Mouse (Mus musculus): ENCODE measurements around the gene Tiam1.

Gene Tiam1

DNA sequence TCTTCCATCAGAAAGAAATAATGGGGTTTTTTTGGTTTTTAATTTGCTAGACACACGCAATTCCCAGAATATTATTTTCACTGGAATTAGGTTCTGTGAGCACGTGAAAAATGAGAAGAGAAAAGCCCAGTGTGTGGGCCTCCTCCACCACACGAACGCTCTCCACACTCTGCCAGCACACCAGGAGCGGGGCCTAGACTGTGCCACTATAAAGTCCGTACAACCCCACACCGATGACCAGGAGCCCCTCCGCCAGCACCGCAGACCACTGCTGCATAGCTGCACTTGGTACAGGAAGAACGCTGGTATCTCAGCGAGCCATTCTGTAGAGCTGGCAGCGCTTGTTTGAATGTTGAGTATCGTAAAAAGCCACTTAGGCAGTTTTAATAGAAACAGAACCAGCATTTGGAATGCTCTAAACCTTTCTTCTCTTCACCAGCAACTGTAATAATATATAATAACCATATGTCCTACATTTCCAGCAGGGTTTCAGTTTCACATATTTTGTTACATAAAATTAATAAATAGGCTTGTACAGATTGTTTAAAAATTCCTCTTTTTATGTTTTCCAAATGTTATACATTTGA lies 136.1 kb downstream of the Tiam1 start:
- in situ Hi-C loops (cut with MboI; ENCODE audit: low sequenced_read_pairs) = no loop called here

DNA sequence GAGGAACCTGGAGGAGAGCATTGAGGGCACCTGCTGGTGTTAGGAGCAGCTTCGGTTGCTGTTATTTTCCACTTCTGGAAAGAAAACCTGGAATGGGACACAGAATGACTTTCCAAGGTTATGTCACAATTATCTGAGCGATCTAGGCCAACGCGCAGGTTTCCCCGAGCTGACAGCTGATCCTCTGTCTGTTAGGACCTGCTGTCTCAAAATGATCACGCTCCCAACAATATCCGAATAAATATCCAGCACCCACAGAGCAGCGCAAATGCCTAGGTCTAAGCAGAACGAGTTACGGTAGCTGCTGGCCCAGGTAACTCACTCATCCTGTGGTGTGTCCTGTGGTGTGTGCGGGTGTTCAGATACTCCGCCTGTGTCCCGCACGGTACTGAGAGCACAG lies 140.0 kb downstream of the Tiam1 start:
- in situ Hi-C loops (cut with MboI; ENCODE audit: low sequenced_read_pairs) = no loop called here

DNA sequence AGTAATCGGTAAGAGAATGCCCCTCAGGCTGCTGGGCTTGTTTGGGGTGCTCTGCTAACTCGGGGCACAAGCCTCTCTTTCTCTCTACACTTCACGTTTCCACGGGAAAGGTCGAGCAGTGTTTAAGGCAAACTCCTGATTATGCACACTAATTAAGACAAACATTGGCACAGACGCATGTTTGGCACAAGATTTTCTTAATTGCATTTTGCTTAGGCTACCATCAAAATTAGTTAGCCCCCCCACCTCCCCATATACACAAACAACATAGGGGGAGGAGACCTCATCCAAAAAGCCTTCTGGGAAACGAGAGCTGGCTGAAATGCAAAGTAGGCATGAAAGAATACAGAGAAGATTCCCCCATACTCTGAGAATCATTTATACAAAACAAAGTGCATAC lies 148.4 kb downstream of the Tiam1 start:
- in situ Hi-C loops (cut with MboI; ENCODE audit: low sequenced_read_pairs) = no loop called here

DNA sequence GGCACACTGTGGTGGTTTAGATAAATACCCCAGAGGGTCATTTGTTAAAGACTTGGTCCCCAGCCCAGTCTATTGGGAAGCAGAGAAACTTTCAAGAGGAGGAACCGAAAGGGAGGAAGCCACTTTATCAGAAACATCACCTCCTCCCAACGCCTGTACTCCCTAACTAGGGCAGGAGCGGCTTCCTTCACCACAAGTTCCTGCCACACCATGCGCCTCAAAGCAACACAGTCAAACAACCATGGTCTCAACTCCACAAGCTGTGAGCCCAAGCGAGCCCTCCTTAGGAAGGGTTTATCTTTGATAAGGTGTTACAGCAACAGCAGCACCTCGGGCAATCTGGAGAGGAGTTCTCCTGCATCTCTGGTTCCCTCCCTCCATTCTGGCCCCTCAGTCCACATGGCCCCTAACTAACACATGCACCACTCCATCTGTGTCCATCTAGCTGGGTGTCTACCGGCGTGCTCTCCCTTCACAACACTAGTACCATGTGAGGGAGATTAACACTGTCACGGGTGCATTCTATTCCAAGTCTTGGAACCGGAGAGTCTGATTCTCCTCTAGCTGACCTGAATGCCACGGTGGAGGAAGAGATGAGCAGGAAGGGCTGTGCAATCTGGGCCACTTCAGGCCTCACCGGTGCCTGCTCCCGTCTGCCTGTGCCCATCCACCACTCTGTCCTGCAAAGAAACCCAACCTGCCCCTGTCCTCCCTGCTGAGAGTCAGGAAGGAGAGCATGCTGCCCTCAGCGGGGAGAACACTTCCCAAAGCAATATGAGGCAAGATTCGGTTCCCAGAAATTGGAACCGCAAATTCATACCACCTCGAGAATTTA lies 149.4 kb downstream of the Tiam1 start:
- in situ Hi-C loops (cut with MboI; ENCODE audit: low sequenced_read_pairs) = no loop called here

DNA sequence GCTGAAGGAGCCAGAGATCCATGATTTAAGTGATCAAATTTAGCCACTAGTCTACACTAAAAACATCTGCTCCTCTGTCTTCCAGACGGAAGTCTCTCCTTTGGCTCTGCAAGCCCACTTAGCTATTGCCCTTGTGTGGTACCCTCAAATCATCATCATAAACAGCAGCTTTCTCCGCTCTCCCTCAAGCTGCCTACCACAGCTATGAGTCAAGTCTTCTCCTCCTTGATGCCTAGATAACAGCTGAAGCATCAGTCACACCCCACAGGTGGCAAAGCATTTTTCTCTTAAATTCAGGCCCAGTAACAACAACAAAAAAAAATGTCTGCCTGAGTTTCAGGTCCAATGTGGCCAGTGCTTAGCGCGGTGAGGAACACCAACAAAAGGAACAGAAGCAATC lies 150.1 kb downstream of the Tiam1 start:
- in situ Hi-C loops (cut with MboI; ENCODE audit: low sequenced_read_pairs) = no loop called here

DNA sequence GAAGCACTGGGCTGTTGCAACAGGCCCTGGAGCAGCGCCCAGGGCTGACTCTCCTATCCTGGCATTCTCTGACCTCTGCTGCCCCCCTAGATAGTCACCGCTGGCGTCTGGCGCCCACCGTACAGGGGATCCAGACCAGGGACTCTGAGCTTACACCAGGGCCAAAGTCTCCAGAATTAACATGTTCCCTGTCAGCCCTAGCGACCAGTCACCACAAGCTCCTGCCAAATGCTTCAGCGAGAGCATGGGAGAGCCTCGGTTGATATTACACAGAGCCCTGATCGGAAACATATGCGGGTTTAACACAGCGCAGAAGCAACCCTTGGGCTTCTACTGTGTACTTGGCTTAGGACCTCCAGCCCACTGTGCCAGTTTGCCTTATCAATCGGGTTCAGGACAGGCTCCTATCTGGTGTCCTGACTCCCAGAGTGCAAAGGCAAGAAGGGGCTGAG lies 151.8 kb downstream of the Tiam1 start:
- in situ Hi-C loops (cut with MboI; ENCODE audit: low sequenced_read_pairs) = no loop called here

DNA sequence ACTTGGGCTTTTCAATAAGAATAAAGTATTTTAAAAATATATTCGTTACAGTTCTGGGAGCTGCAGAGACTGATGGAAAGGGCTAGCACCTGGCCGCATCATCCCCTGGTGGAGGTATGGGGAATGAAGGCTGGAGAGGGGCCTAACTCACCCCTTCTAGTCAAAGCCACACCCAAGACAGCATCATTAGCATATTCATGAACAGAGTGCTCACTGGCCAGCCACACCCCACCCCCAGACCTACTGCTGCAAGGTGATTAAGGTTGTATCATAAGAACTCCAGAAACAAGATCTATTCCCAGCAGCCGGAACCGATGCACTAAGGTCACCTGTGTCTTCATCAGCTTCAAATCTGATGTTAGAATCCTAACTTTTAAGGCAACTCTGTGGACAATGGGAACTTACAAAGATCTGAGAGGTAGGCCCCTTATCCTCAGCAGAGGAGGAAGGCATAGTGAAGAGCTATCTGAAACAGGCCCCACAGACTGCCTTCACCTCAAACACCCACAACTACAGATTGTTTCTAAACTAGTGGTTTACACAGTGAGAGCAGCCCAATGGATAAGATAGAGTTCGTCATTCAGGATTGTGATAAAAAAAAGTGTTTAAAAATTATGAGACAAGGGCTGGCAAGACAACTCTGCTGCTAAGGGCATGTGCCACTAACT lies 153.1 kb downstream of the Tiam1 start:
- in situ Hi-C loops (cut with MboI; ENCODE audit: low sequenced_read_pairs) = no loop called here

DNA sequence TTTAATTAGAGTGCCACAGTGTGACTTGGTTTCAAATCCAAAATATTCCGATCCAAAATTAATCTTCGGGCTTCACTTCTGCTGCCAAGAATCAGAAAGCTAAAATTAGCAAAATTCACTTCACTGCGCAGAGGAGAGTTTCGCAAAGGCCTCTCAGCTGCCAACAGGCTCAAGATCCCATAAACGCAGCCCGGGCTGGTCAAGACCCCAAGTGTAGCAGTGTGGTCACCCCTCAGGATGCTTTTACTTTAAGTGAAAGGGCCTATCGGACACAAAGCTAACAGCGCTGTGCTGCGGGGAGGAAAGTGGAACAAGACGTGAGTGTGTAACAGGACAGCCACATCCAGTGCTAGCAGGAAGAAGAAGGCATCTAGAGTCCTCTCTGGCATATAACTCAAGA lies 153.8 kb downstream of the Tiam1 start:
- in situ Hi-C loops (cut with MboI; ENCODE audit: low sequenced_read_pairs) = no loop called here

DNA sequence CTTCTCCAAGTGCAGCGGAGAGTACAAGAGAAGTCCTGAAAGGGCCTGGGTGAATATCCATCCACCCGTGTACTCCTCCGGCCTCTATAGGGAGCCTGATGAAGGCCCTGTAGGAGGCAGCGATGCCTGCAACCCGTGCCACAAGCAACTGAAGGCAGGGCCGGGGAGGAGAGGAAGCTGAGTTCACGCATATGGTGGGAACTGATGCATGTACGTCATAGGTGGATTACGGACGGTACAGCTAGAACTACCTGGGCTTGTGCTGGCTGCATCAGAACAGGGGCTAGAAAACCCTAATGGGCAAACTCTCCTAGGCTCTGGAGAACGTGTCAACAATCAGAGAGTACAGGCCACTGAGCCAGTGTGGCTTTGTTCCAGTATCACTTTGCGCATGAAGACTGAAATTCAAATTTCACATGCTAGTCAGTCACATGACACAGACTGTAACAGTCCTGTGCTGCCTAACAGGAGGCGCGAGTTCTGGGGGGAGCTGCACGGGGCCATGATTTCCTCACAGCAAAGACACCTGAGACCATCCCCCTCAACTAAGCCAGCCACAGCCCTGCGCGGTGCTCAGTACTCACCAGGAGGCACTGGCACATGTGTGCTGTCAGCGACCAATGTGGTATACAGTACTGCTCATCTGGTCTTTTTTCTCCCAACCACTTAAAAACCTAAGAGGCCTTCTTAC lies 156.8 kb downstream of the Tiam1 start:
- in situ Hi-C loops (cut with MboI; ENCODE audit: low sequenced_read_pairs) = no loop called here

DNA sequence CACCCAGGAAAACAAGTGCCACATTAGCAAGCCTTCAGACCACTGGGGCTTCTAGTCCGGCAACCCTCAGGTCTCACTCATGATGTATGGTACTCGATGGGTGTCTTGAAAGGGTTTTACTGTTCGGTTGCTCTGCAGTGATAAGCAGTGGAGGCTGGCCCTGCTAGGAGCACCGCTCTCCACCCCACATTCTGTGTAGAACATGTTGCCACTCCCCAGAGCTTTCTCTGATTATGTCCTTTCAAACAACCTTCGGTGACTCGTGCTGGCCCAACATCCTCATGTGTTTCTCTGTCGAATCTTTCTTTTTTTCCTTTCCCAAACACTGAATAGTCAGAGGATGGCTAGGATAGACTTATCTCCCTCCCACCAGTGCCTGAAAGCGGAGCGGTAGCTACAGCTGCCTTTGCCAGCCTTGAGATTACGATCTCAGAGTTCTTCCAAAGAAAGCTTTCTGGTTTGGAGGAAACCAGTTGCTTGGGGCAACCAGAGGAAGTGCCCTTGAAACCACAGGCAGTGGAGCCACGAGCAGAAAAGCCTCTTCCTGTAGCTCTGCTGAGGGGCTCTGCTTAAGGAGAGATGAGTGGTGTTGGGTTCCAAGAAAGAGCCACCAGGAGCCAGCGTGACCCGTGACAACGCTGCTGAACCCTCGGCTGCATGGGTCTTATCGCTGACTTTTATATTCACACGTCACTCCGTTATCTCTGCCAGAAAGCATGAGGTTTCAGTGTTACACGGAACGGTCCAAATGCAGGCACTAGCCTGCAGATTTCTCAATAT lies 157.7 kb downstream of the Tiam1 start:
- in situ Hi-C loops (cut with MboI; ENCODE audit: low sequenced_read_pairs) = no loop called here

DNA sequence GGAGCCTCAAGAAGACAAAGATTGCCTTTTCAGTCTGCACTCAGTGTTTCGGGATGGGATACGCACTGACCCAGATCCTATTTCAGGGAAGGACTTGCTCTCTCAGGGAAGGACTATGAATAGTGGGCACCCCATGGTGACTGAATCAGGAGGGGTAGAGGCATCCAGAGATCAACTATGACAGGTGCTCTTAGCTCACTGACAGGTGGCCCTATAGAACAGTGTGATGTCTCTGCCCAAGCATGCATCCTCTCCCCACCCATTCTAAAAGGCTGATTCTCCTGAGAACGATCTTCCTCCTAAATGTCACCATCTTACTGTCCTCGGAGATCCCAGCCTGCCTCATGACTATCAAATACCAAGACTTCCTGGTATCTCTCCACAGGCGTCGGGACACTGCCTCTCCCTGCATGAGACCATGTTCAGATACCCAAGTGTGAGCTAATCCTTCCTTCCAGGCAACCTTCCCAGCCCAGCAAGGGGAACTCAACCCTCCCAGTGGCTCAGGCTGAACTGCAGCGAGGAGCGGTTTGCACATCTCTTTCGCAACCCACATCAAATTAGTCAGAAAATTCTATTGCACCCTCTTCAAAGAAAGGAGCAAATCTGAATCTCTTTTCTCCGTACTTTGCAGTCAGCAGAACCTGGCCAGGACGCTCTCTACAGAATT lies 163.4 kb downstream of the Tiam1 start:
- in situ Hi-C loops (cut with MboI; ENCODE audit: low sequenced_read_pairs) = no loop called here

DNA sequence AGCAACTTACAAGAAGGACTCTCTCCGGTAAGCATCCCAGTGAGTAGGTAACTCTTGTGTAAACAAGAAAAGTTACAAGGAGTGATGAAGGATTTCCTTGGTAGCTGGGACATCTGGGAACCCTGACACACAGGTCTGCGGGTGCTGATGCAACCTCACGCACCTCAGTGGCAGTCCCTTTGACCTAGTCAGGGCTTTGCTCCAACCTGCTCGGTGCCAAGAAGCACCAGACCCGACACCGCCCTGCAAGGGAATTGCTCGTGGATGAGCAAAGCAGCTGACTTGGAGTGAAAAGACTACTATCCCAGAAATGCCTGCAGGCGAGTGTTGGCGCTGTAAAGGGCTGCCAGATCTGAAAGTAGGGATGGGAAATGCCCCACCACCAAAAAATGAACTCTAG lies 168.1 kb downstream of the Tiam1 start:
- in situ Hi-C loops (cut with MboI; ENCODE audit: low sequenced_read_pairs) = no loop called here

DNA sequence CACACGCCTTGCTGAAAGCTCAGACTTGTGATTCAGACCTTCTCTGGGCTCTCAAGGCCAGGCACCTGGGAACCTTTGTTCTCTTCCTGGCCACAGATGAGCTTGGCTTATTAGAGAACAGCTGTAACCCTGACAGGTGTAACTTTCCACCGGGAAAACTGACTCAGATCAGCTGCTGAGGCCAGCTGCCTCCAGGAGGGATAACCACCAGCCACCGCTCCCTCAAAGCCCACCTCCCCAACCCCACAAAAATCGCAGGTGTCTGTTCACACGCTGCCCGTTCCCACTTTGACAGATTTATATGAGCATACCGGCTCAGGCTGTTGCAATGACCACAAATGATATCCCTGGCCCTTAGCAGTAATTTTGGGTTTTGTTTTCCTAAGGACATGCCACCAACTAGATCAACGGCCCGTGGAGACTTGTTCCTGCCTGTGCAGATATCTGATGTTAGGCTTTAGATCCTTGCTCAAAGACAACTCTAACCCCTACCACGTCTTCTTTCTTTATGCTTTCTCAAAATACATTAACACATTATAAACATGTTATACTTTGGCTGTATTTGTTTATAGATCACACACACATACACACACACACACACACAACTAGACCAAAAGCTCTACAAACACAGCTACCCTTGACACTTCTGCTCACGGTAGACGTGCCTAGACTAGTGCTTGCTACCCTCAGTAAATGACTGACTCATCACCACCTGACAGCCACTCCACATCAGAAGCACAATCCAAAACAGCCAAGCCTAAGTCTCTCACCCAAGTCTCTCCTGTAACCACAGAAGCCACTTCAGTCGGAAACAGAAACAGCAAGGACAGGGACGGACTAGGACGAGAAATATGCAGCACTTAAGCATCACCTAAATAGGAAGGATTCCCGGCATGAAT lies 169.5 kb downstream of the Tiam1 start:
- in situ Hi-C loops (cut with MboI; ENCODE audit: low sequenced_read_pairs) = no loop called here

DNA sequence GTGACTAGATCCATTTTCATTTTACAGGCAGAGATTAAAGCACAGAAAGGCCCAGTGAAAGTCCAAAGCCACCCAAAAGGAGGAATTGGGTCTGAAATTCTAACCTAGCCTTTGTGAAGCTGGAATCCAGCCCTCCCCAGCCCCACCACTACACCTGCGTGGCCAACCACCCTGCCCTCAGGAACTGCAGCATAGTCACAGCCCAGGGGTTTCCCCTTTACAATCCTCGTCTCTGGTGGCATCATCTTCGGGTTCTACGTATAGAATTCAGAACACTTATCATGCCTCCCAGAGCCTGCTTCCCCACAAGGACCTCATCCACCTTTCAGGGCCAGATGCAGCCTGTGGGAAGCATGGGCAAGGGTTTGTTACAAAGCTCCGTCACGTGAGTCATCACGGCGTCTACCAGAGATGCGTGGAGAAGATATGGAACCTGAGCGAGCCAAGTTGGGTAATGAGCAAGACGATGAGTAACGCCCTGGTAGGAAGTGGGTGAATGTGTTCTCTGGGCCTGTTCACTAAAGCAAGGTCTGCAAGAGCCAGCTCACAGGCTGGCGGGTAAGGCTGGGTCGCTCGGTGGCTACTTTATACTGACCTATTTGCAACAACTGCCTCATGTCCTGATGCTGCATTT lies 170.6 kb downstream of the Tiam1 start:
- in situ Hi-C loops (cut with MboI; ENCODE audit: low sequenced_read_pairs) = no loop called here

DNA sequence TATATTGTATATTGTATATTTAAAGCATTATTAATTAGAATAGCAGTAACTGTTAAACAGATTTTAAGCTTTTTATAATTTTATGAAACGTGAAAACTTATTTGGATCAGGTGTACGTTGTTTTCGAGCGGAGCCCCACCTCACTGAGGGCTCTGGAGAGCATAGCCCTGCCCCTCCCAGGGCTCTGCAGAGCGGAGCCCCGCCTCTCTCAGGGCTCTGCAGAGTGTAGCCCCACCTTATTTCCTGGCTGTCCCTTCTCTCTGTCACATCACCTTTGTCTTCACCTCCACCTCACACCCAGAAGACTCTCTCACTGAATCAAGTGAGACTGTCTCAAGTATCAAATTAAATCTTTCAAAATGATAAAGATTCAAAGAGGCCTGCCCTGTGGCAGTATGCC lies 171.6 kb downstream of the Tiam1 start:
- in situ Hi-C loops (cut with MboI; ENCODE audit: low sequenced_read_pairs) = no loop called here

DNA sequence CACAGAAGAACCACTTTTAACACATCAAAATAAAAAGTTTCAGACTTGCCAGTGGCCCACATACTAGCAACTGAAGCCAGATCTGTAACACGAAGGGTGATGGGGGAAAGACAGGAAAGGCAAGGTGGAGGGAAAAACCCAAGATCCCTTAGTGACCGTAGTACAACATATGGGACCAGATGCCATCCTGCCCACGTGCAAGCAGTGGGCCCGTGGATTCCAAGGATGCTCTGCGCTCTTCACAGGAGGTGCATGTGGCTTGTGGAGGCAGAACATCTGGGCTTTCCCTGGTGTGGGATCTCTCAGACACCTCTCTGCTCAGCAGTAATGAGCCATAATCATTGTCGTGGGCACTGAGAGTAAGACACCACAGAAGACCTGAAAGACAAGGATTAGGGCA lies 175.5 kb downstream of the Tiam1 start:
- in situ Hi-C loops (cut with MboI; ENCODE audit: low sequenced_read_pairs) = no loop called here

DNA sequence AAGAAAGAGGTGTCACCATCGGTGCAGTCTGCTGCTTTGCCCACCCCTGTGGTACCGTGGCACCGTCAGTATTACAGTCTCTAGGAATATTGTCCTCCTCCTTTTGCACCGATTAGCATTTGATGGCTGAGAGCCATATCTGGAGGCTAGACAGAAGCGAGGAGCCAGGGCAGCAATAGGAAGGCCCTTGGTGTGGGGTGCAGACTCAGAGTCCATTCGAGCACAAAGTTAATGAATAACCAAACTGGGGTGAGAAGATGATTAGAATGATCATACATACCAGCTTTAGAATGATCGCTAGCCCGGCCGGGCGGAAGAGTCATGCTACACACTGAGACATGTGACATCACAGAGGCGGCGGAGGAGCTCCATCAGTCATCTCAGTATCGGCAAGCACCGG lies 180.7 kb downstream of the Tiam1 start:
- in situ Hi-C loops (cut with MboI; ENCODE audit: low sequenced_read_pairs) = no loop called here

DNA sequence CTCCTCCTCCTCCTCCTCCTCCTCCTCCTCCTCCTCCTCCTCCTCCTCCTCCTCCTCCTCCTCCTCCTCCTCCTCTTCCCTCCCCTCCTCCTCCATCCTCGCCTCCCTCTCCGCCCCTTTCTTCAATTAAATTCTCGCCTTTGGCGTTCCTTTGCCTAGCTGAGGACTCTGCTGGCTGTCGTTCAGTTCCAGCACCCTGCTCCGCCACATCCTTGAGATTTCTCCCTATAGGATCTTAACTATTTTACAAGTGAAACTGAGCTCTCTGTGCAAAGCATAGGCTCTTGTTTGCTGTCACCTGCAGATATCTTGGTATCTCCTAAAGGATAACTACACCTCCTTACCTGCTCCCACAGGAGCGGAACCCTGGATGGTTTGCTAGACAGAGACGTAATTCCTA lies 182.7 kb downstream of the Tiam1 start:
- in situ Hi-C loops (cut with MboI; ENCODE audit: low sequenced_read_pairs) = no loop called here
